Mouse (Mus musculus): ENCODE measurements around the gene Bag3. TPM values are rescaled to one million over a fixed set of nuclear protein-coding genes. Genes with fewer than 3 reads are reported as not detected.

Gene Bag3
- polyA plus RNA-seq, 1 experiment from 2014 or later = 7.2 TPM

DNA sequence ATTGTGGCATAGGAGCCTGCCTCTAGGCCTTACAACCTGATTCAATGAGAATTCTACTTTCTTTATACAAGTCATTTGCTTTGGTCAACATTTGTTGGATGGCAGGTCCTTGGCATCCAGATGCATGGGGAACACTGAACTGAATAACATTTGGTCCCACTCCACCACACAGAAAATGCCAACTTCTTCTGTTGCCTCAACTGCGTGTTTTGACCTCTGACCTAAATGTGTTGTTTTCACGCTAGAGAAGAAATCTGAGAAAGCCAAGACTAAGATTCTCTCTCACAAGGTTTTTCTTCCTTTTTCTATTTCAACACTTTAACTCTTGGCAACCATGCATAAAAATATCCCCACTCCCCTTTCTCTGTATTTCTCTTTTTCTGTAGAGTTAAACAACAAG lies 52.4 kb downstream of the Bag3 start:
- 80% methylated on average over 2 of the region's 2 CpGs for WGBS

DNA sequence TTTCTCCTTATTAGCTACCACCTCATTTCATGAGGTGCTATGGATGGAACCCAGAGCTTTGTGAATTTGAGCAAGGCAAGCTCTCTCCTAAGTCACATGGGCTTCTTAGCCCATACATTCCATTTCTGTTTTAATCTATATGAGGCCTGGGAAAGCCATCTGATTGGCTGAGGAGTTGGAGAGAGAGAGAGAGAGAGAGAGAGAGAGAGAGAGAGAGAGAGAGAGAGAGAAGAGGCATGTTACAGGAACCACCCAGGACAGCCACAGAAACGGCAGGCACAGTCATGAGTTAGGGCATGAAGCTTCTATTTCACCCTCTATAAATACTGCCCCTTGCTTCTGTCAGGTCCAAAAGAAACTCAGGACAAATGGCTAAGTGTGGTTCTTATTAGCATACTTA lies 54.2 kb downstream of the Bag3 start:
- no peak overlapping the region for H3K27ac ChIP-seq (replicated peaks)
- no peaks in the 10 kb centered on the region for H3K27me3 ChIP-seq (ENCODE audit: low read depth, poor library complexity, severe bottlenecking)
- H3K36me3 ChIP-seq = no peaks in the 10 kb centered on the region
- DNase-seq (ENCODE audit: low spot score) = no peak
- peaks cover 9% of the 10 kb centered on the region; the same call in 1 of the 2 replicates for H3K4me1 ChIP-seq
- H3K9me3 ChIP-seq (replicated peaks) = no peaks in the 10 kb centered on the region
- 88% methylated on average over 1 of the region's 1 CpGs for WGBS
- no peak overlapping the region for H3K4me3 ChIP-seq

More for the DNA sequence above, 52.4 kb downstream of the Bag3 start:
- H3K4me1 ChIP-seq = 0 out of 2 replicates have a peak, but pooled peaks cover 6% of the 10 kb centered on the region
- no peak for DNase-seq (ENCODE audit: low spot score)
- H3K9me3 ChIP-seq (replicated peaks) = no peaks in the 10 kb centered on the region
- no peak overlapping the region for H3K27ac ChIP-seq (replicated peaks)
- no peaks in the 10 kb centered on the region for H3K36me3 ChIP-seq
- H3K4me3 ChIP-seq = no peak overlapping the region
- no peaks in the 10 kb centered on the region for H3K27me3 ChIP-seq (ENCODE audit: low read depth, poor library complexity, severe bottlenecking)

DNA sequence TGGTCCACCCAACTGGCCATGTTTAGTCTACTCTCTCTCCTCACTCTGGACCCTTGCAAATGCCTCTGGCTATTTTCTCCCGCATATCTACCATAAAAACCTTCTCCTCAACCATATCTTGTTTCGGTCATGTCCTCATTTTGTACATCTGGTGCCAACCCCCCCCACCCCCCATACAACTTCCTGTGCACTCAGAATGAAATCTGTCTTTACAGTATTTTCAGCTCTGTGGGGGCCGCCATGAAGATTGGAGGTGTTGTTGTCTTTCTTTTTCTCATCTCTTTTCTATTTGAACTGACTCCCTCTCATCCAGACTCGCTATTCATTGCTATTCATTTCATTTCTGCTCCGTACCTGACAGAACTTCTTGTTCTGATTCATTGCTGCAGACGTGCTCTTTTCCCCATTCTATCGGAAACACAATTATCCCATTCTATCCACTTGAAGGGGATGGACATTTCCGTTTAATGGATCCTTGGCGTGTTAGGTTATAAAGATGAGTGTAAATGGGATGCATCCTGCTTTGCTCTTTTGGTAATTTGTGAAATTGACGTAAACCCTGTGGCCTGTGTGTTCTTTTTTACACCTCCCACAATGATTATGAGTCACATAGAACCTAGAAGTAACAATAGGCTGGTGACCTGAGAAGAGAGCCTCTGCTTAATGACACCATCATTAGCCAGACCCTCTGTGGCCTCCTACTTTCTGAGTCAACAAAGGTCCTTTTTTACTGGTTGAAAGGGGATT lies 55.0 kb downstream of the Bag3 start:
- no peak overlapping the region for H3K4me3 ChIP-seq
- 85% methylated on average over 10 of the region's 10 CpGs for WGBS
- no peaks in the 10 kb centered on the region for H3K9me3 ChIP-seq (replicated peaks)
- no peaks in the 10 kb centered on the region for H3K27me3 ChIP-seq (ENCODE audit: low read depth, poor library complexity, severe bottlenecking)
- no peak for DNase-seq (ENCODE audit: low spot score)
- H3K27ac ChIP-seq (replicated peaks) = no peak overlapping the region
- peaks cover 9% of the 10 kb centered on the region; the same call in 1 of the 2 replicates for H3K4me1 ChIP-seq
- no peaks in the 10 kb centered on the region for H3K36me3 ChIP-seq

DNA sequence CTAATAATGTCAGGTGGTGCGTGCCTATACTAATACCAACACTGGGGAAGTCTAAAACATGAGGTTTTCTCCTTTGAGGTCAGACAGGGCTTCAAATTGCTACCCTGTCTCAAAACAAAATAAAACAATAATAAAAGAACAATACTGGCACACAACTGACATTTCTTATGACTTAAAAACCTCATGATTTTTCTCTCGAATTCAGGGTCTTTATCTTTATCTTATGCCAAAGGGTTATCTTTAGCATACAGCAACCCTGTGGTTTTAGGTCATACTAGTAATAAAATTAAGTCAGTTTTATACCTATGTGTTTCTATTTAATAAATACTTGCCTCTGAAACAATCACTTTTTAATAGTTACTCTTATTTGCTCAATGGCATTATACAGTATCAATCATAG lies 56.0 kb downstream of the Bag3 start:
- Histone ChIP-seq H3K27ac (replicated peaks) (no peak overlapping the region), H3K9me3 (replicated peaks) (no peaks in the 10 kb centered on the region), H3K36me3 (no peaks in the 10 kb centered on the region), H3K4me3 (no peak overlapping the region), H3K4me1 (peaks cover 4% of the 10 kb centered on the region; the same call in 1 of the 2 replicates), H3K27me3 (ENCODE audit: low read depth, poor library complexity, severe bottlenecking) (no peaks in the 10 kb centered on the region)
- no peak for DNase-seq (ENCODE audit: low spot score)
- 88% methylated on average over 2 of the region's 2 CpGs for WGBS

DNA sequence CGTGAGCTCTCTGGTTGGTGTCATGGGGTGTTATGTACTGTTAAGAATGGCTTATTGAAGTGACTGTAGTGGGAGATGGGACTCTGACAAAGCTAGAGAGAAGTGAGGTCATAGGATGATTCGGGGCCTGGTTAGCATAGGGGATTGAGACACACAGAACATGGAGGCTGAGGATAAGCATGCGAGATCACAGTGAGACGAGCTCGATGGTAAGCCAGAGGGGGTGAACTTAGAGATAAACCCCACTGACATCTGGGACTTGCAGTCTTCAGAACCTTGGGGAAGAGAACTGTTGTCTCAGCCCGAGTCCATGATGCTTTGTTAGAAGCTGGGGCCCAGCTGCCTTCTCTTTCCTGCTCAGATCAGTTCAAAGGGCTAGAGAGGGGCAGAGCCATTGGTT lies 56.9 kb downstream of the Bag3 start:
- no peak for DNase-seq (ENCODE audit: low spot score)
- 93% methylated on average over 6 of the region's 6 CpGs for WGBS
- Histone ChIP-seq H3K27me3 (ENCODE audit: low read depth, poor library complexity, severe bottlenecking) (no peaks in the 10 kb centered on the region), H3K9me3 (replicated peaks) (no peaks in the 10 kb centered on the region), H3K27ac (replicated peaks) (no peak overlapping the region), H3K4me3 (no peak overlapping the region), H3K4me1 (peaks cover 4% of the 10 kb centered on the region; the same call in 1 of the 2 replicates), H3K36me3 (no peaks in the 10 kb centered on the region)

DNA sequence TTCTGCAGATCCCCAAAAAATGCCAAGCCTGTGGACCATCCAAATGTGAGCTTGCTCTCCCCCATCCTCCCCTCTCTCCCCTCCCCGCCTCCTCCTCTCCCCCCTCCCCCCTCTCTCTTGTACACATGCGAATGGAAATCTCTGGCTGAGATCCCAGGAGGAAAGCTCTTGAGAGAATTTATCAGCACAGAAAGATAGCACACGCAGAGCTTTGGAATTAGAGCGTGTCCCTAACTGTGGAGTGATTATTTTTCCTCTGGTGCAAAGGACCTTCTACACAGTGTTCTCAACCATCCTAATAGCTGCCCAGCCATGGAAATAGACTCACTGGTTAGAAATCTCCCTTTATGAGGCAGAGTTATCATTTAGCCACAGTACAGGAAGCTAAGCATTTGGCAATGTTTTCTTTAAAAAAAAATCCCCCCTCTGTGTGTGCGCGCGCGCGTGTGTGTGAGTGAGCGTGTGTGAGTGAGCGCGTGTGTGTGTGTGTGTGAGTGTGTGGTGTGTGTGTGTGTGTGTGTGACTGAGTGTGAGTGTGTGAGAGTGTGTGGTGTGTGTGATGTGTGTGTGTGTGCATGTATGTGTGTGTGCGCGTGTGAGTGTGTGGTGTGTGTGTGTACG lies 58.6 kb downstream of the Bag3 start:
- peaks cover 4% of the 10 kb centered on the region; the same call in 1 of the 2 replicates for H3K4me1 ChIP-seq
- 88% methylated on average over 15 of the region's 15 CpGs for WGBS
- no peaks in the 10 kb centered on the region for H3K9me3 ChIP-seq (replicated peaks)
- no peak overlapping the region for H3K4me3 ChIP-seq
- no peaks in the 10 kb centered on the region for H3K36me3 ChIP-seq
- H3K27ac ChIP-seq (replicated peaks) = no peak overlapping the region
- no peaks in the 10 kb centered on the region for H3K27me3 ChIP-seq (ENCODE audit: low read depth, poor library complexity, severe bottlenecking)
- DNase-seq (ENCODE audit: low spot score) = no peak

DNA sequence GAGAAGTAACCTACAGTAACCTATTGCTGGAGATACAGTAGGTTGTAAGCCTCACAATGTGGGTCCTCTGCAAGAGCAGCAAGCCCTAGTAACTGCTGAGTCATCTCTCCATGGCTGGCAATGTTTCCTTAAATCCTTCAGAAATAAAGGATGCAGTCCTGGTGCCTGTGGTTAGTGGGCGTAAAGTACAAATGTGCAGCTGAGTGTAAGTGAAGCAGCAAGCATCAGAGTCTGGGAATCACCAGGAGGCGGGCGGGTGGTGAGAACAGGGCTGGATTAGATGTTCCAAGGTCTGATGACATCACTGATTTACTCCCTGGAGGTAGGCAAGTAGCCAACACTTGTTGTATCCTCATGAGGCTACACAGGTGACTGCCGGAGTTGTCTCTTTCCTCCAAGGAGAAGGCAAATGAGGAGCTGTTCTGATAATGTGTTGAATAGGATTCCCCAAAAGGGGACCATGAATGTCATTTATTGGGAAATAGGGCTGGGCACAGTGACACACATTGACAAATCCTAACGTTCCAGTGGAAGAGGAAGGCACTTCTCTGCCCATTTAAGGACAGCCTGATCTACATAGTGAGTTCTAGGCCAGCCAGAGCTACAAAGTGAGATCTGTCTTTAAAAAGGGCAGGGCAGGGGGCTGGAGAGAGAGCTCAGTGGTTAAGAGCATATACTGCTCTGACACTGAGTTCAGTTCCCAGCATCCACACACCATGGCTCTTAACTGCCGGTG lies 60.0 kb downstream of the Bag3 start:
- H3K36me3 ChIP-seq = no peaks in the 10 kb centered on the region
- no peak overlapping the region for H3K4me3 ChIP-seq
- no peak for DNase-seq (ENCODE audit: low spot score)
- H3K27me3 ChIP-seq (ENCODE audit: low read depth, poor library complexity, severe bottlenecking) = no peaks in the 10 kb centered on the region
- WGBS = 88% methylated on average over 6 of the region's 6 CpGs
- H3K27ac ChIP-seq (replicated peaks) = no peak overlapping the region
- peaks cover 7% of the 10 kb centered on the region; the same call in 1 of the 2 replicates for H3K4me1 ChIP-seq
- no peaks in the 10 kb centered on the region for H3K9me3 ChIP-seq (replicated peaks)

DNA sequence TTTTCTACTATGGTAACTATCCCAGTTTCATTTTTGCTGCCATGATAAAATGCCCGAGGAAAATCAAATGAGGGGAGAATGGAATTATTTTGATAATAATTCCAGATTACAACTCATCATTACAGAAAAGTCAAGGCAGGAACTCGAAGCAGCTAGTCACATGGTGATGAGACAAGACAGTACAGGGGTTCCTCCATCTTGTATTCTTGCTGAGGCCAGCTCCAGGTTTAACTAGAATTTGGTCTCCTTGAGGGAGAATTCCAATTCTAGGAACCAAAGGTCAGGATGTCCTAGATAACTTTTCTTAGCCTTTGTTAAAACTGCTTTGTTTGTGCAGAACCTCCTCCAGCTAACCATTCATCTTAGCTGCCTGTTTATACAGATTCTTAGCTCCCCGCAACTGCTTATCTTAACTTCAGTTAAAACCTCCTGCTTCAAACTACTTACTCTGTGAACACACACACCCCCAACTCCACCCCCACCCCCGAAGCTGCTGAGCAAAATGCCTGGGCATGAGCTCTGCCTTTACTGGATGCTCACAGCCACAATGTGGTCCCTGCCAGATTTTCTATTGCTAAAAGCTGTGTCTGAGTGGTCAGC lies 64.0 kb downstream of the Bag3 start:
- DNase-seq (ENCODE audit: low spot score) = no peak
- H3K4me1 ChIP-seq = peaks cover 23% of the 10 kb centered on the region
- WGBS = 72% methylated on average over 4 of the region's 4 CpGs

DNA sequence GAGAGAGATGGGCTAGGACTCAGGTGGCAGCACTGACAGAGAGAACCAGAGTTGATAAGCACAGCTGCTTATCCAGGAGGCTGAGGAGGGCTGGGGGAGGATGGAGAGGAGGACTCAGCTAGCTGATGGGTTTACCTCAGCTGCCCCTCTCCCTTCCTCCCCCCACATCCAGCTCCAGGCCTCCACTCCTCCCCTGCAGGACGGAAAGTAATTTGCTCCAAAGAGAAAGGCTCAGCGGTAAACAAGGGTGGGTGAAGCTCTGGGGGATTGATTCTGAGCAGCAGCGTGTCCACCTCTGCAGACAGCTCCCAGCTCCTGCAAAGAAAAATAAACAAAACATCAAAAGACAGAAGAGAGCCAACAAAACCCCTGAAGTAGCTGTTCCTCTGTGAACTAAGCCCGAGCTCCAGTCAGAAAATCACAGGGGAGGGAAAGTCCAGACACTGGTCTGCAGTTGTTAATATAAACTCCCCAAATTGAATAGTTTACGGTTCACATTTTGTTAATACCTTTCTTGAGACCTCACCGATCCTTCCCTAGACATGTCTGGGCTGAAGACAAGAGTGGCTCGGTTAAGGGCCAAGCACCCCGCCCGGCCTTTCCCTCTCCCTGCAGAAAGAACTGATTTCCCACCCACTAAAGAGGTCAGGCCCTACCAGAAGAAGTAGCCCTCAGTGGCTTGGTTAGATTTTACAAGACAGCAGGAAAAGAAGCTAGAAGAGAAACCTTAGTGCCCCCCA lies 68.1 kb downstream of the Bag3 start:
- peak overlapping the region; percentile 44; the same call in 1 of the 2 replicates for H3K4me3 ChIP-seq
- H3K9me3 ChIP-seq (replicated peaks) = peaks cover under 1% of the 10 kb centered on the region; the same call in 1 of the 2 replicates
- H3K27me3 ChIP-seq (ENCODE audit: low read depth, poor library complexity, severe bottlenecking) = no peaks in the 10 kb centered on the region
- peak; percentile 60 for DNase-seq (ENCODE audit: low spot score)
- no peaks in the 10 kb centered on the region for H3K36me3 ChIP-seq
- WGBS = 3% methylated on average over 9 of the region's 9 CpGs
- H3K27ac ChIP-seq (replicated peaks) = peak overlapping the region; percentile 83
- peaks cover 34% of the 10 kb centered on the region for H3K4me1 ChIP-seq

More for the DNA sequence above, 64.0 kb downstream of the Bag3 start:
- Histone ChIP-seq H3K36me3 (no peaks in the 10 kb centered on the region), H3K4me3 (no peak overlapping the region), H3K27ac (replicated peaks) (no peak overlapping the region), H3K9me3 (replicated peaks) (no peaks in the 10 kb centered on the region), H3K27me3 (ENCODE audit: low read depth, poor library complexity, severe bottlenecking) (no peaks in the 10 kb centered on the region)

DNA sequence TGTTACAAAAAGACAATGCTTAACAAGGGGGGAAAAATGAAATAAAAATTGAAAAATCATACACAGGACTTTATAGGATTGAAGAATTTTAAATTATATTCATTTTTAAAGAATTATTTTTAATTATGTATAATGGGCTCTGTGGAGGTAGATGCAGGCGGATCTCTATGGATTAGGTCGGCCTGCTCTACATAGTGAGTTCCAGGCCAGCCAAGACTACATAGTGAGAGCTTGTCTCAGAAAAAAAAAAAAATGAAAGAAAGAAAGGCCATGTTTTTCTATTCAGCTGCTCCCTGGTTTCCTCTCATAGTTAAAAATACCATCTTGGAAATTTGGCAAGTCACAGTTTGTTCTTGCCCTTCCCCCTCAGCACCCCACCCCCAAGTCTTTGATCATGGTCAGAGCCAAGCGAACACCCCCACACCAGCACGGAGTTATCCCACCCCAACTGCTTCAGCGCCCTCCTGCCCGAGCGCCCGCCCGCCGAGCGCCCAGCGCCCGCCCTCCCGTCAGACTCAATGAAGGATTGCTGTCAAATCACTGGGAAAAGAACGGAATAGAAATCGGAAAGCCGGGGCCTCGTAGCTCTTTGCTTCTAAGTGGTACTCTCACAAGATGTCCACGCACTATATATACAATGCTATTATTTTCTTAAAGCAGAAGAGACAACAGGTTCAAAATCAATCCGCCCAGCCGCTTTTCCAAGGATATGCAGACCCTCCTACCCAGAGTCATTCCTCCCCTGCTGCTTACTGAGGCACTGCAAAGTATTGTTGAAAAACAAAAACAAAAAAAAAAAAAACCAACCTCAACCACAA lies 68.9 kb downstream of the Bag3 start:
- Histone ChIP-seq H3K36me3 (no peaks in the 10 kb centered on the region), H3K9me3 (replicated peaks) (peaks cover 6% of the 10 kb centered on the region; the same call in 1 of the 2 replicates), H3K27ac (replicated peaks) (peak overlapping the region; percentile 83), H3K27me3 (ENCODE audit: low read depth, poor library complexity, severe bottlenecking) (no peaks in the 10 kb centered on the region), H3K4me3 (peak overlapping the region; percentile 44), H3K4me1 (peaks cover 34% of the 10 kb centered on the region)
- 5% methylated on average over 21 of the region's 21 CpGs for WGBS
- DNase-seq (ENCODE audit: low spot score) = peak; percentile 66

DNA sequence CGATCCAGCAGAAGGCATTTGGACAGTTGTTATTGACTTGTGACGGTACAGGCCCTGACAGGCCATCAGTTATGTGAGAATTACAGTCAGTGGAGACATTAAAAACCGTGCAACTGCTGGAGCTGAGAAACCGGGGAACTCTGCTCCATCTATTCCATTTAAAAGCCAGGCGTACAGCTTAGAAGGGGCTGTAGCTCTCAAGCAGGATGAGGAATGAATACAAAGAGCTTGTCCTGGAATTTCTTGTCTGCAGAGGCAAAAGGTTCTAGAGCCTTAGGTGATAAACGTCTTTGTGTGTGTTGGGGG lies 69.5 kb downstream of the Bag3 start:
- Histone ChIP-seq H3K27me3 (ENCODE audit: low read depth, poor library complexity, severe bottlenecking) (no peaks in the 10 kb centered on the region), H3K4me3 (peak overlapping the region; percentile 44), H3K36me3 (no peaks in the 10 kb centered on the region), H3K9me3 (replicated peaks) (peaks cover 6% of the 10 kb centered on the region; the same call in 1 of the 2 replicates), H3K27ac (replicated peaks) (peak overlapping the region; percentile 83), H3K4me1 (peaks cover 31% of the 10 kb centered on the region)
- 5% methylated on average over 6 of the region's 6 CpGs for WGBS
- DNase-seq (ENCODE audit: low spot score) = no peak

All from midbrain, embryonic 10.5 days (tissue).